Mouse (Mus musculus): ENCODE results near the gene Sertad2.

GRCm38 (mm10) chr11:20559951-20560642, 17.0 kb downstream of the Sertad2 start:
- TF ChIP-seq CTCF (IDR thresholded peaks at IDR 0.05; ENCODE audit: low read depth) (no peak), EP300 (optimal IDR thresholded peaks at IDR 0.05) (no peak)
